Mouse (Mus musculus): ENCODE results near the gene Klhdc9.
A peak's percentile ranks its signal among the peaks of the same experiment; 100 is the strongest.
"Not testable (repeated sequence)": the region's sequence is repeated elsewhere in the genome, so short reads cannot be mapped to it uniquely, and the experiment has no call there.

The Klhdc9 gene

DNA sequence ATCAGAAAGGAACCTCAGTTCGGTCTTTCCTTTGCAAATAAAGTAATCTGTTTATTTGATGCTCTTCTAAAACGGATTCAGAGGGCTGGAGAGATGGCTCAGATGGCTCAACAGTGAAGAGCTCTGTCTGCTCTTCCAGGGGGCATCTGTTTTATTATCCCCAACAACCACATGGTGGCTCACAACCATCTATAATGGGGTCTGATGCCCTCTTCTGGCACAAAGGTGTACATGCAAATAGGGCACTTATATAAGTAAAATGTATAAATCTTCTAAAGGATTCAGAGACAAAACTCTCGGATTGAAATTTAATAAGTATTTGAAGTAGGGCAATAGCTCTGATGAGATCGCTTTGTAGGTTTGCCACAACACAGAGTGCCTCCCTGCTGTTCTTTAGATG, 2.2 kb downstream of the Klhdc9 start:
- peak; percentile 47 to 55 for DNase-seq (ENCODE audit: low read depth in 2 of 2, low spot score in 2 of 2)

DNA sequence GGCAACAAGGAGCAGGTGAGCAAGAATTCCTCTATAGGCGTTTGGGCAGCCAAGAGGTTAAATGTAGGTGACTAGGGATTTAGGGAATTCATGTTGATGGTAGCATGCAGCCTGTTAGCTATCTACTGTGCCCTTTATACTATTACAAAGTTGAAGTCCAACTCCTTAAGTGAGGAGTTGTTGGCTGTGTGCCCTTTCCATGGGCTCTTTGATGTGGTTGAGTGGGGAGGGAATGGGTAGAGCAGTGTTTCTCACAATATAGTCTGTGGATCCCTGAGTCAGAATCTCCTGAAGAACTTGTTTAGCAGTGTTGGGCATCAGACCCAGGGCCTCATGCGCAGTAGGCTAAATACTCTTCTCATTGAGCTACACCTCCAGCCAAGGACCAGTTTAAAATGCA, 3.8 kb downstream of the Klhdc9 start:
- DNase-seq (ENCODE audit: low read depth in 2 of 2, low spot score in 2 of 2), result no peak

DNA sequence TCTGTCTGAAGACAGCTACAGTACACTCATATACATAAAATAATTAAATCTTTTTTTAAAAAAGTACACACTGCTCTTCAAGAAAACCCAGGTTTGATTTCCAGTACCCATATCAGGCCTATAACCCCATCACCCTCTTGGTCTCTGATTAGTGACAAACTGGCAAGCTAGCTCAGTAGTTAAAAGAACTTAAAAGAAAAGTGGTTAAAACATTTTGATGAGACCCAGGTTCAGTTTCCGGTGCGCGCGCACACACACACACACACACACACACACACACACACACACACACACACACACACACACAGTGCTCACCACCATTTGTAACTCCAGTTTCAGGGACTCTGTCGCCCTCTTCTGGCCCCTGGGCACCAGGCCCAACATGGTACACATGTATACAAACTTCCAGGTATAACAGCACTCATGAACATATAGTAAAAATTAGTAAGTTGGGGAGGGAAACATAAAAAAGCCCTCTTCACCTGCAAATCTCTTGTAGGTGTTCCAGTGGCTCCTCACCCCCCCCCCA, 4.7 kb downstream of the Klhdc9 start:
- peak; percentile 74 to 78 for DNase-seq (ENCODE audit: low read depth in 2 of 2, low spot score in 2 of 2)

DNA sequence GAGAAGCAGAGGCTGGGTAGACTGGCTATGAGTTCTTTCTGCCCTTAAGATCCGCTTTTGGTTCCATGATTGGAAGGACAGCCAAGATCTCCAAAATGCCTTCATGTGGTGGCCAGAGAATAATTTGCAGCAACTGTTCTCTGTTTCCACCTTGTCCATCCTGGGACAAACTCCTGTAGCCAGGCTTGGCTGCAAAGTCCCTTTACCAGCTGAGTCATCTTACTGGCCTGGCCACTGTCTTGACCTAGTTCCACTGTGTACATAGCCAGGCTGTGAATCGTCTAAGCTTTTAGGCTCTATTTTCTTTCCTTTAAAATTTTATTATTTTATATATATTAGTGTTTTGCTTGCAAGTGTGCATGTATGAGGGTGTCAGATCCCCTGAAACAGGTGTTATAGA, 11.4 kb downstream of the Klhdc9 start:
- DNase-seq (ENCODE audit: low read depth in 2 of 2, low spot score in 2 of 2), result no peak

DNA sequence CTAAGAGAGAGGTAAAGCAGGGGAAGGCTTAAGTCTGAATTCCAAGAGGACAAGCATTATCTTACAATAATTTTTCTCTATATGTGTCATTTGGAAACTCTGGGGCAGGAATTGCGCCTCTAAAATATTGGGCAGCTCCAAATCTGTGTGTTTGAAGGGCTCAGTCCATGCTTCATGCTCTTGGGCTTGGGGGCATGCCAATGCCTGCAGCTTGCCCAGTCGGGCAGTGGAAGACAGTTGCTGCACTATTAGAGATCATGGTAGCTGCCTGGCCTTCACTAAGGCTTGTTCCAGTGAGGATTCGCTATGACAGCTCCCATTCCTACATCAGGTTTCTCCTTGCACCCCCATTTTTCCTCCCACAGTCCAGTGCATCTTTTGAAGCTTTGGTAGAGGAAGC, 11.9 kb downstream of the Klhdc9 start:
- DNase-seq (ENCODE audit: low read depth in 2 of 2, low spot score in 2 of 2), result no peak

DNA sequence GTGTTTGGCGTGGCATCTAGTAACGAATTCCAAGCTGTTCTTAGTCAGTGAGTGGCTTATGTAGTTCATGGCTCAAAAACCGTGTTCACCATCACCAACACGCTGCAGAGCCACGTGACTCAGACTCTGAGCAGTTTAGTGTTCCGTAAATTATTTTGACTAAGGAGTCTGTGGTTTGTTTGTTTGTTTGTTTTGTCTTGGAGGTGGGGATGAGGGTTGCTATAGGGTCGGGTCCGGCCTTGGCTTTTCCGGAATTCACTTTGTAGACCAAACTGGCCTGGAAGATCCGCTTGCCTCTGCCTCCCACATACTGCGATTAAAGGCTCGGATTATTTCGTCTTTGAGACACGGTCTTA, 14.5 kb downstream of the Klhdc9 start:
- no peak for DNase-seq (ENCODE audit: low read depth in 2 of 2, low spot score in 2 of 2)

DNA sequence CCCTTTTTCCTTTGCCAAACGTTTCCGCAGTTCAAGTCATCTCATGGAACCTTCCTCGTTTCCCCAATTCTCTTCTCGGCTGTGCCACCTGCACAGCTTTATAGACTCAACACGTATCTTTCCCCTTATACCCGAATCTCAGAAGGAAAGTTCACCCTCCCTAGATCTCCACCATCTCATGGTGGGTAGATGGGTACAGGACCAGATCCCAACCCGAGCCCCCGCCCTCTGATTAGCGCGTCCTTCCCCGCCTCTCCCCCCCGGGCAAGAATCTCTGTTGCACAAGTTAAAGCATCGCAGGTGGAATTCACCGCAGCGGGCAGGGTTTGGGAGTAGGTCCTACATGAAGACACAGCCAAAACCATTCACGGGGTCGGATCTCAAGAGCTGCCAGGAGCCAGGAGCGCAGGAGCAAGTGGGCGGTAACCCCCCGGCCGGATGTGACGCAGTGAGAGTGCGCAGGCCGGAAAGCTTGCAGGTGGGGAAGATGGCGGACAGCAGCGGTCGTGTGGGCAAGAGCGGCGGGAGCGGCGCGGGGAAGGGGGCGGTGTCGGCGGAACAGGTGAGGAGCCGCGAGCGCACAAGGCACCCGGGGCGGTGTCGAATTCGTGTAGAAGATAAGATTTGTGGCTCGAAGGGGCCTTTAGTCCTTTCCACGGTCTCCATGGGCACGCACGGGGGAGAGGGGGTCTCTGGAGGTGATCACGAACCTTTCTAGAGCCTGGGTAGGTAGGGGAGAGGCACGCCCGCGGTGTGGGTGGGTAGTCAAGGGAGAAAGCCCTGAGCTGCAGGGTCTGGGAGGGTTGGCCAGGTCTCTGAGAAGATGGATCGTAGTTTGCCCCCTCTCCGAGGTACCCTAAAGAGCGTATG, 15.1 kb downstream of the Klhdc9 start, which contains the start of the genes Nit1 and Pfdn2:
Gene Nit1, minus strand, starts transcription at position 422 of the 870 bp plus-strand sequence.
Gene Pfdn2, plus strand, starts transcription at position 446 of the 870 bp plus-strand sequence.
- DNase-seq (ENCODE audit: low read depth in 2 of 2, low spot score in 2 of 2), result peak; percentile 83 to 88

DNA sequence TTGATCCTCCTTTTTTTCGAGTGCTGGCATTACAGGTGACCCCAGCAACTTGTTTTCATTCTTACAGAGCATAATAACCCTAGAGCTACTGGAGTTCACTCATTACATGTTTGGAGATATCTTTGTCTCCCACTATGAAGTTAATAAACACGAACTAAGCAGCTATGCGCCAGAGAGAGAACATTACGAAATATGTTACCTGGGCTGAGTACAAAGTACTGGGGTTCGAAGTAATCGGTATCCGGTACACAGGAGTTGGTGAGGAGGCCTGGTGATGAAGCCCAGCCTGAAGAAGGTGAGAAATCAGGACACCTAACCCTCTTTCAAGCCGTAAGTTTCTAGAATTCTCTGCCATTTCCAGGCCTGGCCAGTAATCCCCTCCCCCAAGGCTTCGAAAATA, 15.9 kb downstream of the Klhdc9 start:
- no peak for DNase-seq (ENCODE audit: low read depth in 2 of 2, low spot score in 2 of 2)

DNA sequence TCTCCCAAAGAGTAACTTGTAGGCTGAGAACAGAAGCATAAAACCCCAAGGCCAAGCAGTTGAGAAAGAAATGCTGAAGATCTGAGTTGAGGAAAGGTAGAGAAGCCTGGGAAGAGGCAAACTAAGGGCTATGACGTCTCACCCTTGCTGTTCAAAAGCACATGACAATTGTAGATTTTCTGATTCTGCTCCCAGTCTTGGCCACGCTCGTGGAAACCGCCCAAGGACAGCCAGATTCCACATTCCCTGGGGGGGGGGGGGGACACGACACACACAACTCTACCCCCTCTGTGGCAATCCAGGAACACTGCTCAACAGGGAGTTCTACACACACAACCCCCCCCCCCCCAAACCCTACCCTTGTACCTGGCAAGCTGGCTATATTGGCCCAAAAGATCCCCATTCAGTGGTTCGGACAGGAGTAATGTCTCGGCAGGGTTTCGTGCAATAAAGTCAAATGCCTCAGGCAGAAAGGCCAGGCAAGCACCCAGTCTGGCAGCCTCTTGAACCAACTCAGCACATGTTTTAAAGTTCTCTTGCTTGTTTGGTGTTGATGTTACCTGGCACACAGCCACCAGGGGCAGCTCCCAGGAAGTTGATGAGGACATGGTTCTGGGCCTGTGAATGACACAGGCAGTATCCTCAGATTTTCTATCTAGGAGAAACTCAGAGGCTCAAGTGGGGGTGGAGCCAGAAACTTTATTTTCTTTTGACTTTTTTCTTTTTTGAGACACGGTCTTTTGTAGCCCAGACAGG, 16.5 kb downstream of the Klhdc9 start:
- no peak for DNase-seq (ENCODE audit: low read depth in 2 of 2, low spot score in 2 of 2)

DNA sequence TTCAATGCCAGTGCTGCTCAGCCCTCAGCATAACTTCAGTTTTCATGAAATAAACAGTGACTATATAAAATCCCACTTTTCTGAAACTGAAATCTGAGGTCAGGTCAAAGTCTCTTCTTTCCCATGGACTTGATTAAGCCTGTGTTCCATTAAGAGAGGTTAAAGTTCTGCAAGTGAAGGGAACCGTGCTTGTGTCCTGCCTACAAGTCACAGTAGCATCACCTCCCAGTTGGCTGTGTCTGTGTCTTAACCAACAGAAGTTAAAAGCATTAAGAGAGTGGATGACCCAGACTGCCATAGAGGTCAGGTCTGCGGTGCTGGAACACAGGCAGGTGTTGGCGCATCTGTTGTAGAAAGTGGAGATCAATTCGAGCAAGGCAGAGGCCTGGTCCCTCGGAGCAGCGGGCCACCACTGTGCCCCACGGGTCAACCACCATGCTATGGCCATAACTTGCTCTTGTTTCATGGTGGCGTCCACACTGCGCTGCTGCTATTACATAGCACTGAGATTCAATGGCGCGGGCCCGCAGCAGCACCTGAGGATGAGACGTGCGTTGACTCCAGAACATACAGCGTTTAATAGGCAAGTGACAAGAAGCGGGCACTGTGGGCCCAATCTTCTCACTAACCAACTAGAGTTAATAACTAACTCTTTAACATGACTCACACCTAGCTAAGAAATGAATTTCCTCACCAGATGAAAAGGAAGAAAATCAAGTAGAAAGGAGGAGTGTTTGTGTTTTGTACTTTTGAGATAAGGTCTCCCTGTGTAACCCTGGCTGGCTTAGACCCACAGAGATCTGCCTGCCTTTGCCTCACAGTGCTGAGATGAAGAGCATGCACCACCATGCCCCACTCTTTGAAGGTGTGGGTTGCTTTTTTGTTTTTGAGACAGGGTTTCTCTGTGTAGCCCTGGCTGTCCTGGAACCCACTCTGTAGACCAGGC, 18.1 kb downstream of the Klhdc9 start:
- no peak for DNase-seq (ENCODE audit: low read depth in 2 of 2, low spot score in 2 of 2)

DNA sequence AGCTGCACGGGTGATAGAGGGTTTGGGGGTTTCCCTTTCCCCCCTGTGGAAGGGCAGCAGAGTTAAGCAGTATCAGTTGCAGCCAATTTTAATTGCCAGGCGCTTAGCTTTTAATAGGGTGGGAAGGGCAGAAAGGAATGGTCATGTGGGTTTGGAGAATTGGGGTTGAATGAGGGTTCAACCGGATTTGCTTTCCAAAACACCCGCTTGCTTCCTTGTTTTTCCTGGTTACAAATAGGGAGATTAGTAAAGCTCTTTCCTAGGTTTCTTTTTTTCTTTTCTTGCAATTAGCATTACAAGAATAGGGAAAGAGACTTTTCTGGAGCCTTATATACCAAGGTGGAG, 30.4 kb downstream of the Klhdc9 start:
- DNase-seq (ENCODE audit: low read depth in 2 of 2, low spot score in 2 of 2), result no peak

DNA sequence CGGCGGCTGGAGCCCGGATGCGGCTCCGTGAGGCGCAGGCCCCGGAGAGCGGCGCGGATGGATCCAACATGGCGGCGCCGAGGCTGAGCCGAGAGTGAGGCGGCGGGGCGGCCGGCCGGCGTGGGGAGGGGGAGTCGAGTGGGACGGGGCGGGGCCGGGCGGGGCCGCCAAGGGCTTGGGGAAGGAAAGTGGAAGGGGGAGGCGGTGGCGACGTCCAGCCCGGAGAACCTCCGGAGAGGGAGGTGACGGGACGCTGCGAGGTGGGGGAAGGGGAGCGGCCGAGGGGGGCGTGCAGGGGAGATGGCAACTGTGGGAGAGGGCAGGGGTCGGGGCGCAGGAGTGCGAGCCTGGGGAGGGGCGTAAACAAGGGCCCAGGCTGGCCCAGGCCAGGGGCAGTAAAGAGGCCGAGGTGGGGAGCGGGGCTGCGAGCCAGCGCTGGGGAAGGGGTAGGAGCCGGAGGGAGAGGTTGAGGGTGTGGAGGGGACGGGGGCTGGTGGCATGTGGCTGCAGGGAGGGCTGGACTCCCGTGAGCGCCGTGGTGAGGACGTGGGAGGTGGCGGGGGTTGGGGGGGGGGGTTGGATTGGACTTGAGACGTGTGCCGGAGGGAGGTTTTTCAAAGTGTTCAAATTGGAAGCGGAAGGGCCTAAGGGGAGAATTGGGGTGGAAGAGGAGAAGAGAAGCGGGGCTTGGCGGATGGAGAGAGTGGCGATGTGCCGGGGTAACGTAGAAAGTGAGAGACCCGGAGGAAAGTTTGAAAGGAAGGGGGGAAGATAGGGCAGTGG, 31.0 kb downstream of the Klhdc9 start:
- DNase-seq (ENCODE audit: low read depth in 2 of 2, low spot score in 2 of 2), result peak; percentile 13 to 19

DNA sequence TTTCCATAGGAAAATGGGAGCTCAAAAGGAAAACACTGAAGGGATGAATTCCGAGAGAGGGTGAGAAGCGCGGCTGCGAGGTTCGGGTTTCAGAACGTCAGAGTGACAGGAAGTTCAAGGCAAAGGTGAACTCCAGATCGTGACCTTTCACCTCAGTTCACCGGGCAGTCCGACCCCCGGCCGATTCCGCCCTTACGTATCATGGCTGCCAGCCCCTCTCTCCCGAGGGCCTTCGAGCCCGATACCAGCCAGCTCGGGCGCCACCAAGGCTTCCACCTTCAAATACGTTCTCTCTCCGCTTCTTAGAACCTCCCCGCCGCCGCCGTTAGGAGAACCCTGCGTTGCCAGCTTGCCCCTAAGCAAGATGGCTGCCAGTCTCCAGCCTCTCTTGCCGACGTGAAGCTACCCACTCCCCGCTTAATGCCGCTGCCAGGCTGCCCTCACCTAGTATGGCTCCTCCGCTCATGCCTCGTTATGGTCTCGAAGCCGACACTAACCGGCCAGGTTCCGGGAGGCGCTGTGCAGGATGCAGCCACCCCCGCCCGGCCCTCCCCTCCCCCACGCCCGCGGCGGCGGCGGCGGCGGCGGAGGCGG, 31.7 kb downstream of the Klhdc9 start, which contains the start of gene Dedd:
Gene Dedd, plus strand, starts transcription at position 307 of the 594 bp plus-strand sequence.
- DNase-seq (ENCODE audit: low read depth in 2 of 2, low spot score in 2 of 2), result peak; percentile 86 to 87

DNA sequence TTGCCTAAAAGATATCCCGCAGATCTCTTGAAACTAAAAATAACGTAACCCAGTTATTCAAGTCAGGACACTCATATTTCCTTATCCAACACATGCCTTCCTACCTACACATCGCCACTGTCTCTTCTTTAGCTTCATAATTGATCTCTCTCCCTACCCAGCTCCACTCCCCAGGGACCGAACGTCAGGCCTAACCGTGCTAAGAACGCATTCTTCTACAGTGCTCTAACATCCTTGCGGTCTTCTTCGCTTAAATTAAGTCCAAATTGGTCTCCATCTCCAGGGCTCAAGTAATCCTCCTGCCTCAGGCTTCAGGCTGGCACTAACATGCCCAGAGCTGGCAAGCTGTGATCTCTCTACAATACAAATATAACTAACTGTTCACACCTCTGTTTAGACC, 32.4 kb downstream of the Klhdc9 start:
- DNase-seq (ENCODE audit: low read depth in 2 of 2, low spot score in 2 of 2), result no peak

DNA sequence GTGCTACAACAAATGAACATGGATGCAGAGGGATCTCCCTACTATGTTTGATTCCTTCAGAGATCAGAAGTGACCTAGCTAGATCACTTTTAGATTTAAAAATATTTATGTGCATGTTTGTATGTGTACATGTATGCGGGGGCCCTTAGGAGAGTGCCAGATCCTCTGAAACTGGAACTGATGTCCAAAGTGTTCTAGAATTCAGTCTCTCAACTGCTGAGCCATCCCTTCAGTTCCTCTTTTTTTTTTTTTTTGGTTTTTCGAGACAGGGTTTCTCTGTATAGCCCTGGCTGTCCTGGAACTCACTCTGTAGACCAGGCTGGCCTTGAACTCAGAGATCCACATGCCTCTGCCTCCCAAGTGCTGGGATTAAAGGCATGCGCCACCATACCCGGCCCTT, 34.0 kb downstream of the Klhdc9 start:
- DNase-seq (ENCODE audit: low read depth in 2 of 2, low spot score in 2 of 2), result not testable (repeated sequence)

DNA sequence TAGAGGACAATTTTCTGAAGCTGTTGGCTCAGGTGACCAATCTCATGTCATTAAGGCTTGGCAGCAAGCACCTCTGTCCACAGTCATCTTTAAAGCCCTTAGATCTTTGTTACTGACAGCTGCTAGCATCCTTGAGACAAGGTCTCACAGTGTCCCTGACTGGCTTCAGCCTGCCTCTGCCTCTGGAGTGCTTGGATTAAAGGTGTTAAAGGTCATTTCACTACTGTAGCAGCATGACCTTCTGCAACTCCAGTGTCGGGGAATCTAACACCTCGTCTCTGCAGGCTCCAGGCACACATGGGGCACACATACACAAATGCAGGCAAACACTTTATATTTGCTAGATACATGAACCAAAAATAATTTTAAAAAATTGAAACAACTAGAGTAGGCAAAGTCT, 35.0 kb downstream of the Klhdc9 start:
- DNase-seq (ENCODE audit: low read depth in 2 of 2, low spot score in 2 of 2), result no peak

DNA sequence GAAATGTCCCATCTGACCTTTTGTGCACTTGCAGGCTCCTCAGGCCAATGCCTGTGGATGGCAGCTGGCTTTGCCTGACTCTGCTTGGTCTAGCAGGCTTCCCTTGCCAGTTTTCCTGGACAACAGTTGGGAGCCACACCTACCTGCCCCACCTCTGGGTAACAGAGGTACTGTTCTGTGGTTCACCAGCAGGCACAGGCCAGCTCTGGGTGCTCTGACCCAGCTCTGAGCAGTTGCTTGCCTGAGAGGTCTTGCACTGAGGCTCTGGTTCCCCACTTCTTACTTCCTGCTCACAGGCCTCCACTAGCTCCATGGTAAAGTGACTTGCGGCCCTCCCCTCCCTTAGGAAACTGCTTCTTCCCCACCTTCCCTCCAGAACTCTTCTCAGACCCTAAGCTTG, 38.6 kb downstream of the Klhdc9 start:
- DNase-seq (ENCODE audit: low read depth in 2 of 2, low spot score in 2 of 2), result no peak

DNA sequence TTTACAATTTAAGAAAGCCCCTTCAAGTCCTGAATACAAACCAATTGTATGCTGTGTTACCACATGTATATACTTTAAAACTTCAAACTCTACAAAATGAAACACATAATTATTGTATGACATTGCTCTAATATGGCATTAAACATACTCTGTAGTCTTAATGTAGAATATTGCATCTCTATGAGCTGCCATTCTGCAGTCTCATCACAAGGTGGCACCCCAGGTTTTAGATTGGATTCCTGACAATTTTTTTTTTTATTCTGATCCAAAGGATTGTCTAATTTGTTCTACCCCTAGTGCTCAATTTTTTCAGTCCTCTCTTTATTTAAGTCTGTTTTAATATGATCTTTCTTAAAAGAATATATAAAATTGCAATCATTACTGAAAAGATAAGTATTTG, 39.2 kb downstream of the Klhdc9 start:
- peak in 1 of 2 experiments; percentile 46 for DNase-seq (ENCODE audit: low read depth in 2 of 2, low spot score in 2 of 2)

DNA sequence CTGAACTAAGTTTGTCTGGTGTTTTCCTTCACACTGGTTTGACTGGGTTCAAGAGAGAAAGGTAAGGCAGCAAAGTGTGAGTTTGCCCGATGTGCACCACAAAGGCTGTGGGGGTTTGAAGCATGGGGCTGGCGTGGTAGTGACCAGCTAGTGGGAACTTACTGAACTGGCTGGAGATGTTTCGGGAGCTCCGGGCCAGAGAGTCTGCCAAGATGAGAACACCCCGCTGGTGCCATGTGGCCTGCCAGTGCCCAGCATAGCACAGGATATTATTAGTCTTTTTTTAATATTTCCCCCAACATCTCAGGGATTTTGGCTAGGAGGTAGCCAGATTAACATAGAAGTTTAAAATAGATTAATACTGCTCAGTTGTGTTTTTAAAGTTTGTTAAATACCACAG, 40.4 kb downstream of the Klhdc9 start:
- DNase-seq (ENCODE audit: low read depth in 2 of 2, low spot score in 2 of 2), result no peak

DNA sequence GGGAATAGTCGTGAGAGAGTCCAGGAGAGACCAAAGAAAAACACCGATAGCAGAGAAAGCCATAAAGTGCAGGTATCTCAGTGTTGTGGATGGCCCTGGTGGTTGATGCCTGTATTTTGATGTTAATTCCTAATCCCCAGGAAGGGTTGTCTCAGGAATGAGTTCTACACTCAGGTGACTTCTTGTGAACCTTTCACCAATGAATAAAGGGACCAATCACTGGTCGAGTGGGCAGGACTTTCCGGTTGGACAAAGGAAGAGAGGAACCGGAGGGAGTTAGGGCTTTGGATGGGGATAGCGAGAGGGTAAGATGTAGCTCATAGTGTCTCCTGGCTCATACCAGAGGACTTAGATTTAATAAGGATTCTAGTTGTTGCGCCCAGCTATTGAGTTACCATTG, 40.9 kb downstream of the Klhdc9 start:
- no peak for DNase-seq (ENCODE audit: low read depth in 2 of 2, low spot score in 2 of 2)

Measured in CD8-positive naive resting alpha-beta T cell, adult 2 months (primary cell).